Mouse (Mus musculus) bone marrow macrophage, adult 2 months (primary cell): ENCODE data around the gene Triobp.

ENCODE experiments used
- CTCF ChIP-seq: IDR thresholded peaks from 2 replicates; pipeline ENCODE4 v1.5.1; 2012; ENCODE audit warnings: low read depth, mild to moderate bottlenecking, low read length, moderate library complexity
- POLR2A ChIP-seq: IDR thresholded peaks from 2 replicates; pipeline ENCODE4 v1.6.1; 2012; ENCODE audit warnings: mild to moderate bottlenecking, low read depth, low read length, borderline replicate concordance

DNA sequence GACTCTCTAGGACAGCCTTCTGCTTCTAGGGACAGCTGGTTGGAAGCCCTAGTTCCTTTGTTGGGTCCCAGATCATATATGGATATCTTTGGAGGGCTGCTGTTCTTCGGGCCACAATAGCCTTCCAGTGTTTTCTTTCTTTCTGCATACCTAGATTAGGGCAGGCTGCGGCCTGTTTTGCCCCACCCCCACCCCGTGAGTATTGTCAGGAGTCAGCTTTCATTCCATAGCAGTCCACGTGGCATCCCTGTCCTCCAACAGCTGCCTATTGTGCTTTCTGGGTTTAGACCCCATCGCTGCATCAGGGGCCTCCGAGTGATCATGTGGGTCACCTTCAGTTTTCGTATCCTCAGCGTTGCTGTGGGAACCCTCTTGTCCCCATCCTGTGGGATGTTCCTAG, 50.8 kb downstream of the Triobp start:
- TF ChIP-seq CTCF (no peak), POLR2A (no peak)
